Mouse (Mus musculus) ZHBTc4 (cell line): ENCODE measurements around the gene Ndufb7.

Source experiments
- DNase-seq: peaks from one replicate; pipeline ENCODE4 v3.0.0-alpha.2; 2011; ENCODE audit warnings: low read depth, low spot score

Gene Ndufb7

GRCm38 (mm10) chr8:83607661-83608397 is 41.4 kb downstream of the Ndufb7 start, which contains the start of the genes Tecr and Dnajb1:
Gene Tecr (minus strand): TSS chr8:83607971.
Gene Dnajb1 (plus strand): TSS chr8:83608193.
- peak; percentile 100 for DNase-seq

DNA sequence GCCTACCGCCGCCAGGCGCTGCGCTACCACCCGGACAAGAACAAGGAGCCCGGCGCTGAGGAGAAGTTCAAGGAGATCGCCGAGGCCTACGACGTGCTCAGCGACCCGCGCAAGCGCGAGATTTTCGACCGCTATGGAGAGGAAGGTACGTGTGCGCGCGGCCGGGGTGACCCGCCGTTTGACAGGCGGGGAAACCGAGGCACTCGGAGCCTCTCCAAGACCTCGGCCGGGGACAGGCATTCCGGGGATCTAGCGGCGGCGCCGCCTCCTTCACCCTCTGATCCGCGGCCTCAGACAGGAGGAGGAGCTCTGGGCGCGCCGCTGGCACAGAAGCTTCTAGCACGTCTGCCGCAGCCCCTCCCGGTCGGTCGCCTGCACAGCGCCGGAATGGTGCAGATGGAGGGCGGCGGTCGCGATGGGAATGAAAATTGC is 41.9 kb downstream of the Ndufb7 start:
- DNase-seq: peak; percentile 90

DNA sequence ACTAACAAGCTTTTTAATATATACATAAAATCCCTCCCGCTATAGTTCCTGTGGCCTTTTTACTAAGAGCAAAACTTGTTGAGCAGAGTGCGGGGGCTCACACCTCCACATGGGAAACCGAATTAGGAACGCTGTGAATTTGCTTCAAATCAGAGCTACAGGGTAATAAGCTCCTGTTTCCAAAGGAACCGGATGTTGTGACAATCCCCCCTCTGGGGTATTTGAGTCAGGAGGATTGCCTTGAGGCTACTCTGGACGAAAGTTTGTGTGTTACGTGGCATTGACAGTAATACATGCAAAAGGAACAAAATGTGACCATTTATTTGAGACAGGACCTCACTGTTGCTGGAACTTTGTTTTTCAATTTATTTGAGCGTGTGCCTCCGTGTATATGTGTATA is 42.6 kb downstream of the Ndufb7 start:
- no peak for DNase-seq

DNA sequence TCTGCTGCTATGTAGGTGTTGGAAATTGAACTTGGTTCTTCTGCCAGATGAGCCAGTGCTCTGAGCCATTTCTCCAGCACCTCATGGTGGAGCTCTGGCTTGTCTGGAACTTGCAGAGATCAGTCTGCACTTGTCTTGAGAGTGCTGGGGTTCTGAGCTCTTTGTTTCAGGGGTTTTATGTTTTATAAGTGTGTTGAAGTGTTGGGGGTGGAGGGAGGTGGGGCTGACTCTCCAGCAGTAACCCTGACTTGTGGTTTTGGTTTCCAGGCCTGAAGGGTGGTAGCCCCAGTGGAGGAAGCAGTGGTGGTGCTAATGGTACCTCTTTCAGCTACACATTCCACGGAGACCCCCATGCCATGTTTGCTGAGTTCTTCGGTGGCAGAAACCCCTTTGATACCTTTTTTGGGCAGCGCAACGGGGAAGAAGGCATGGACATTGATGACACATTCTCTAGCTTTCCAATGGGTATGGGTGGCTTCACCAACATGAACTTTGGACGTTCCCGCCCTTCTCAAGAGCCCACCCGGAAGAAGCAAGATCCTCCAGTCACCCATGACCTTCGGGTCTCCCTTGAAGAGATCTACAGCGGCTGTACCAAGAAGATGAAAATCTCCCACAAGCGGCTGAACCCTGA is 43.2 kb downstream of the Ndufb7 start:
- DNase-seq: no peak

DNA sequence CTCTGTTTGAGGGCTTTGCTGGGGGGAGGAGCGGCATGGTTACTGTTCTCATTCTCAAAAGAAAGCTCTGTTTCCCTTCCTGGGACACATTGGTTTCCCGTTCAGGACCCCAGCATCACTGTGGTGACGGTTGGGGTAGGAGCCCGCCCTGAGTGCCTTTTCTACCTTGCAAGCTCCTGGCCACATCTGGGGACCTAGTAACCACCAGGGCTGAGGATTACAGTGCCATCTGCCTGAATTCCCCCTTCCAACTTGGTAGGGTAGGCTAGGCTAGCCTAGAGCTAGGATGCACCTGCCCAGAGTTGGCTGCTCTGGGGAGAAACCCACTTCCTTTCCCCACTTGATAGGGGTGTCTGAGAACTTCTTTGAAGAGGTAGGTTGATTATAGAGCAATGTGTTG is 45.5 kb downstream of the Ndufb7 start:
- no peak for DNase-seq

GRCm38 (mm10) chr8:83613695-83614094 is 47.2 kb downstream of the Ndufb7 start:
- DNase-seq: no peak

DNA sequence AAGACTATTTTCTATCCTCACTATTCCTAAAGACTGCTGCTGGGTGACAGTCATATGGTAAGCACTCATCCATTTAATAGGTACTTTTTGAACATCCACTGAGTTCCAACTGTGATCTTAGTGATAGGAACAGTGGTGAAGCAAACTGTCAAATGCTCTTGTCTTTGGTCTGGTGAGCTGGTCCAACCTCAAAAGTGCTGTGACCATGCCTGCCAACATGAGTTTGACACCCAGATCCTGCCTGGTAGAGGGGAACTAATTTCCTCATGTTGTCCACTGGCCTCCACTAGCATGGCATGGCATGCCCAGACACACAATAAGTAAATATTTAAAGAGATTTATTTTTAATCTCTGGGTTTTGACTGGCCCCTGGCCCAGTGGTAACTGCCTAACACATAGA is 50.2 kb downstream of the Ndufb7 start:
- DNase-seq: no peak

DNA sequence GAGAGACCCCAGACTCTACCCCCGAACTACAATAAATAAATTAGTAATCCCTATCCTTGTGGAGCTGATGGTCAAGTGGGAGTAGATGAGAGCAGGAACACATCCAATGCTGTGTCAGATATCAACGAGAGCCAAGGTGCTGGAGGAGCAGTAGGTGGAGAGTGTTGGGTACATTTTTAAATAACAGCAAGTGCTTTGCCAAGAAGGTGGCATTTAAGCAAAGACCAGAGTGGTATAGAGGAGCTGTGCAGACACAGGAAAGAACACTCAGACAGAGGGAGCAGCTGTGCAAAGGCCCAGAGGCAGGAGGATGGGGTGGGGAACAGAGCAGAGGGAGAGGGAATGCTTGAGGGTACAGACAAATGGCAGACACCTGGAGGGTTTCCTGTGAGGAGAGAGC is 50.6 kb downstream of the Ndufb7 start:
- DNase-seq: no peak

GRCm38 (mm10) chr8:83618566-83618965 is 52.1 kb downstream of the Ndufb7 start:
- peak; percentile 64 for DNase-seq

GRCm38 (mm10) chr8:83619568-83620285 is 53.3 kb downstream of the Ndufb7 start:
- no peak for DNase-seq
